Mouse (Mus musculus): ENCODE results near the gene Smpd3.

GRCm38 (mm10) chr8:106363321-106363720, 25.5 kb upstream of the Smpd3 start:
- TF ChIP-seq CTCF (IDR thresholded peaks at IDR 0.05; ENCODE audit: borderline replicate concordance, control insufficient read depth, extremely low read depth, insufficient read depth, low read length, poor library complexity), result no peak
- no peak for TF ChIP-seq POLR2A (IDR thresholded peaks at IDR 0.05; ENCODE audit: control insufficient read depth, extremely low read depth, insufficient read depth, low read length, poor library complexity)
